Mouse (Mus musculus): ENCODE results near the gene Dtd1.

Gene Dtd1

DNA sequence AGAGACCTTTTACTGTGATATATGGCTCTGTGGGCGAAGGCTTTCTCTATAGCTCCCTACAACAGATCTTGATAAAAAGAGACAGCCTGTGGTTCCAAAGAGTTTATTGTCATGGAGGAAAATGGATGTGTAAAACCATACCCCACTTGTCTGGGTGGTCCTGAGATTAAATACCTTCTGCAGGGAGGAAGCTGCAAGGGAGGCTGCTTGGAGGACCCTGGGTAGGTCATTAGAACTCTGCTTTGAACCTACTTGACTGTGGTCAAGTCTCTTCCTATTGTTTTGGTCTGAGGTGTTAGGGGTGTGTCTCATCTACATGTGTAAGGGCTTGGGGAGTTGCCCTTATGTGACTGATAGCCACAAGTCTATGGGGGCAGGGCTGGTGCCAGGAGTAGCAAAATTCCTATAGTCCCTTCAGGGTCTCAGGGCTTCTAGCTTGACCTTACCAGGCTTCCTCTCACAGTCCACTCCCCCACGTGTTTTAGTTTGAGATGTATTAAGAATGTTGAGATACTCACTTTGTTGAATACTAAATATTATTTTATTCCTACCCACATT, 115.6 kb downstream of the Dtd1 start:
- no peak for DNase-seq (ENCODE audit: low spot score)

DNA sequence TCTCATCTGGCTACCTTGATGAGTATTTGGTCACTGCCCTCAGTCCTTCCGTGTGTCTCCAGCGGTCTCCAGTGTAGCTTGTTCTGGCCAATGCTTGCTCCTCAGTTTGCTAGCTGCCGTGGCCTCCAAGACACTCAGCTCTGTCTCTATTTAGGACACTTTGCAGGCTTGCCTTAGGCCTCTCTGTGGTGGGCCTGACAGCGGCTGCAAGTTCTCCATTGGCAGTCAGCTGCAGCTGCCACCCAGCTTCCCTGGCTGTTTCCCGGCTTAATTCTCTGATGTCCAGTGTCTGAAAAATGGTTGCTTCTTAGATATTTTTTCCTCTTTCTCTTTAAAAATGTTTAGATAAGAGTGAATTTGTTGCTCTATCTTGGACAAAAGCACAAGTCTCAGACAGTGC, 116.6 kb downstream of the Dtd1 start:
- no peak for DNase-seq (ENCODE audit: low spot score)

DNA sequence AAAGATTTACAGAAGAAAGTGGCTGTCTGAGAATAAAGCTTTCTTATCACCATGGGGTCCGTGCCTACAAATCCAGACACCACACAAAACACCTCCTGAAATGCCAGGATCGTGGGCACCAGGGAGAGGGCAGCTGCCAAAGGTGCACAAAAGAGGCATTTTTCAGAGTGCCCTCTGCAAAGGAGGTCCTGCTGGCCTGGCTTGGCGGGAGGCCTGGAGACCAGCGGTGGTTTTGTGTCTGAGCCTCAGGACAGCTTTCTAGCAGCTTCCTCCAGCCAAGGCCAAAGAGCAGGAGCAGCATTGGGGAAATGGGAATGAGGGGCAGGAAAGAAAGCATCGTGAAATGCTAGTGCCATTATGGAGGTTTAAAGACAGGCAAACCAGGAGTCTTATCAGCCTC, 118.6 kb downstream of the Dtd1 start:
- no peak for DNase-seq (ENCODE audit: low spot score)

GRCm38 (mm10) chr2:144719294-144719693, 119.6 kb downstream of the Dtd1 start:
- no peak for DNase-seq (ENCODE audit: low spot score)

DNA sequence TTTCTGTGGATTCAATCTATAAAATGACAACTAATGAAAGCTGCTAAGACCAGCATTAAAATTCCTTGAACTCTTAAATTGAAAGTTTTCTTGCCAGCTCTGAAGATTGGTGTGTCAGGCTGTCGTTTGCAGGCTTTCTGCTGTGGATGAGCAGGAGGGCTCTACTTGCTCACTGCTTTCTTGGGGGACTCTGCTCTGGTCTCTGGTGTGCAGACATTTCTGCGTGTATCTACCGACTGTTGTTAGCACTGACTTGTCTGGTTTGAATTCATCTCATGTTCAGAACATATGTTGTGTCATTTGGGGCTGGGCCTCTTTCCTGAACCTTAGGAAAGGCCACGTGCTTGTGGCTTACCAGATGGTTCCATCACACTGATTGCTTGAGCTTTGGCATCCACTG, 120.0 kb downstream of the Dtd1 start:
- no peak for DNase-seq (ENCODE audit: low spot score)

DNA sequence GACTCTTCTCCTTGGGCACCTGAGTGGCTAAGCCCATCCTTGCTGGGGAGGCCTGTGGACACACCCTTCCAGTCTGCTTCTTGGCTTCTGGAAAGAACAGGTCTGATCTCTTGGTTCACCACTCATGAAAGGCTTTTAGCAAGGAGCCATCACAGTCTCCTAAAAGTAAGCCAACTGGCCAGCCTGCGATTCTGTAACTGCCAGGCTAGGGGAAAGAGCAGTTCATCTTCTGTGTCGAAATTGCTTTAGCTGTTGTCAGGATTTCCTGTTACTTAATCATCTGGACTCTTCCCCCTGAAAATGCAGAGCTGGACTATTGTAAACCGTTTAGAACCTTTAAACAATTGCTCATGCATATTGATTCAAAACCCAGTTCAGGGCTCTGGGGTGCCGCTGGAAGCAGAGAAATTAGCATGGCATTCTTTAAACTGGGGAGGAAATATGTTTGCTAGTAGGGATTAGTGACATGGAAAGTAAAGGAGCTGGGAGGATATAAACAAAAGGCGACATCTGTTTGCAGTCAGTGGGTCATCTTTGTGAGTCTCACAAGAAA, 120.8 kb downstream of the Dtd1 start:
- DNase-seq (ENCODE audit: low spot score): no peak

- peak; percentile 44 for DNase-seq (ENCODE audit: low spot score)
Measured at GRCm38 (mm10) chr2:144724679-144725078, 125.0 kb downstream of the Dtd1 start.

- DNase-seq (ENCODE audit: low spot score): no peak
Measured at GRCm38 (mm10) chr2:144727136-144727535, 127.4 kb downstream of the Dtd1 start.

- DNase-seq (ENCODE audit: low spot score): no peak
Measured at GRCm38 (mm10) chr2:144729776-144730175, 130.1 kb downstream of the Dtd1 start.

DNA sequence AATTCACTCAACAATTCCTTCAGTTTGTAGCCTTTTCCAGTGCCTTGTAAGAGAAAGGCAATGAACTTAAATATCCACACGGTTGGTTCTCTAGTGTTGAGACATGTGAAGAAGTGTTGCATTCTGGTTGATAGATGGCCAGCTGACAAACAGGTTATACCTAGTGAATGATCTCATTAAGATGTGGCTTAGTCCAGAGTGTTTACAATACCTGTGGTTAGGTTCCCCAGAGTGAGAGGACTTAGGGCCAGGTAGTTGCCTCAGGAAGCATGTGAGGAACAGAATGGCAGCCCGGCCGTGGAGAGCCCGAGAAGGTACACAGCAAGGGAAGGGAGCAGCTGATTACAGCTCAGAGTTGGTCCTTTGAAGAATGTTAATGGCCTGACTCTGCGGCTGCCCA, 138.5 kb downstream of the Dtd1 start:
- no peak for DNase-seq (ENCODE audit: low spot score)

DNA sequence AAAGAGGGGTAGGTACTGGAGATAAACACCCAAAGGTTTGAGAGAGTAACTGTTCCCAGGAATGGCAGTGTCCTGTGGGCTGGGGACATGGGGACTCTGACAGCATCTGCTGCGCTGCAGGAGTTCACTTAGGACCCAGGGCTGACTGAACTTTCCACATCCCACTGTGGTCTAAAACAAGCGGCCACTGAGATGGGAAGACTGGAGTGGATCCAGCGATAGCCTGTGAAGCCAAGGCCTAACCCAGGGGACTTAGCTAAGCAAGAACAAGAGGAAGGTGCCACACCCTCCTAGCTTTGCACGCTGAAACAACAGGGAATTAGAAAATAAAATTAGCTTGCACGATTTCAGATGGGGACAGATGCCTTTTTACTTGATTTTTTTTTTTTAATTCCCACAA, 138.9 kb downstream of the Dtd1 start:
- DNase-seq (ENCODE audit: low spot score): no peak

- DNase-seq (ENCODE audit: low spot score): no peak
Measured at GRCm38 (mm10) chr2:144740577-144740997, 140.9 kb downstream of the Dtd1 start.

- DNase-seq (ENCODE audit: low spot score): no peak
Measured at GRCm38 (mm10) chr2:144741973-144742372, 142.3 kb downstream of the Dtd1 start.

DNA sequence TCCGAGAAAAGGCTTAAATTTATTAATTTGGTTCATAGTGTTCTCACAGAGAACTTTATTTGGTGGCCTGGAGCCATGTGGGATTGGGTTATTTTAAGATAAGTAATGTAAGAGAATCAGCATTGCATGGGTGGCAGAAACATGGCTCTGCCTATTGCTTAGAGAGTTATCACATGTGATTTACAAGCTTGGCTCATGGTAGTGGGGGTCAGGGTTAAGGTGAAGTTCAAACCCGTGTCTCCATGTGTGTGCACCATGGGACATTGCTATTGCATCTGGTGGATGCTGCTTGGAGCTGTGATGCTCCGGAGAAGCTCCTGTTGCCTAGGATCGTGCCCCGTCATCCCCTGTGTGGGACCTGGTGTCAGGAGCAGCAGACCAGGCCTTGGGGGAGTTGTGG, 143.6 kb downstream of the Dtd1 start:
- no peak for DNase-seq (ENCODE audit: low spot score)

DNA sequence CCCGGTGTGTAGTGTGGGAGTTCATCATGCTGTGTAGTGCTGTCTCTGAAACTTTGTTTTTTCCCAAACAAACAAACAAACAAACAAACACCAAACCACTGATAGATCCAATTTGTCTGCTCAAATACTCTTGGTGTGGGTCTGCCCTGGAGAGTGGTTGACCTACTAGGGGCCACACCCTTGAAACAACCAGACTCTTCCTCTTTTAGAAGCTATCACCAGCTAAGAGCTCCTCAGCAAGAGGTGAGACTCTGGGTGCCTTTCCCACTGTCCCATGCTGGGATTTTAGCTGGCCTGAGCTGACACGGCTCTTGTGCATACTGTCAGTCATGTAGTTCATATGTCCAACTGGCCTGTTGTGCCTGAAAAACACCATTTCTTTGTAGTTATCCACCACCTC, 145.6 kb downstream of the Dtd1 start:
- no peak for DNase-seq (ENCODE audit: low spot score)

DNA sequence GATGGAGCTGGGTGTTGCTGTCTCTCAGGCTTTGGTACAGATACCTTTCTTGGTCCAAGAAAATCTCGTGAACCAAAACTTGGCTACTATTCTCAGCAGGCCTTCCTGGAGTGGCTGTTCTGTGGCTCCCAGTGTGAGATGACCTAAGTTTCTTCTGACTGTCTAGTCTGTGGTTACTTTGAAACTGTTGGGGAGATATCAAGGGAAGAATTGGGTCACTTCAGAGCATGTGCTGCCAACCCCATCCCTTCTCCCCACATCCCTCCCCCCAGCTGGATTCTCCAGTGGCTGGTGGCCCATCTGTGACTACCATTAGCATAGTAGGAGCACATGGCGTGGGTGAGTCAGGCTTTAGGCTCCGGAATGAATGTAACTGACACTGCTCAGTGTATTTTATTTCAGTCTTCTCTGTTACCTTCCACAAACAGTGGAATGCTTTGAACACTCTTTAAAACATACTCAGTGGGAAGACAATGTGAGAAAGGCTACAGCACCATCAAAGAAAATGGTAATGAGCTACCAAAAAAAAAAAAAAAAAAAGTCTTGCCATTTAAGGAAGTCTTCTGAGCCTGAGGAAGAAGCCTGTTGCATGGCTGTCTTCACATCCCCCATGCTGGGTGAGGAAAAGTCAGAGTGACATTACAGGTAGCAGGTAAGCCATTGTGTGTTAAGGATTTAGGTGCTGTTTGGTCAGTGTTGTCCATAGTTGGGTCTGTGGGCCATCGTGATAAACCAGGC, 146.5 kb downstream of the Dtd1 start:
- no peak for DNase-seq (ENCODE audit: low spot score)

DNA sequence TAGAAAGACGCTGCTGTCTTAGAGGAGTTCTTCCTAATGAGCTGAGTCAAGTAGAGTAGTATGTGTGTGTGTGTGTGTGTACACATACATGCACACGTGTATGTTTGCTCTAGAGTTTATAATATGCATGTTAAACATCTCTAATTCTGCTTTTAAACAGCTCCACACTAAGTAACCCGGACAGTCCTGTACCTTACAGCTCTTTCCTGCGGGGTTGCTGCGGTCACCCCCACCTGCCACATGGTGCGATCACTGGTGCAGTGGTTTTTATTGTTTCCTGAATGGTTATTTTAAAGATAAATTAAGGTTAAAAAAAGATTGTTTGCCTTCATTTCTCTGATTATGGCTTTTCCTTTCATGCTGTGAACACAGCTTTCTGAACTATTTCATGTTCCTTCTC, 153.9 kb downstream of the Dtd1 start:
- DNase-seq (ENCODE audit: low spot score): no peak

GRCm38 (mm10) chr2:144755016-144755415, 155.3 kb downstream of the Dtd1 start:
- DNase-seq (ENCODE audit: low spot score): no peak

DNA sequence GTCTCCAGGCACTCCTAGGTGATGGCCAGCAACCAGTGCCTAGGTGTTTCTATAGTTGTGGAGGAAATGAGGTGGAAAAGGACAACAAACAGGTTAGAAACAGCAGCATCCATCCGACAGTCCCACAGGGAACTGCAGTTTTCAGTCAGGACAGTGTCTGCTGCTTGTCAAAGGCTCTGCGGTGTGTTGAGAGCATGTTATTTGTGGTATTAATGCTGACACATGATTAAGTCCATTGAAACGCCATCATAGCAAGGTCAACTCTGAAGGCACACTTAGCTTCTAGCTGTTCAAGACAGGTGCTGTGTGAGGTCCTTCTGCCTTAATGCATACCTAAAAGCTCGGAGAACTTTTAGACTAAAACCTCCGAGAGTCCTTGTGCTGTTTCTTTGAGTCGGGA, 161.0 kb downstream of the Dtd1 start:
- no peak for DNase-seq (ENCODE audit: low spot score)

DNA sequence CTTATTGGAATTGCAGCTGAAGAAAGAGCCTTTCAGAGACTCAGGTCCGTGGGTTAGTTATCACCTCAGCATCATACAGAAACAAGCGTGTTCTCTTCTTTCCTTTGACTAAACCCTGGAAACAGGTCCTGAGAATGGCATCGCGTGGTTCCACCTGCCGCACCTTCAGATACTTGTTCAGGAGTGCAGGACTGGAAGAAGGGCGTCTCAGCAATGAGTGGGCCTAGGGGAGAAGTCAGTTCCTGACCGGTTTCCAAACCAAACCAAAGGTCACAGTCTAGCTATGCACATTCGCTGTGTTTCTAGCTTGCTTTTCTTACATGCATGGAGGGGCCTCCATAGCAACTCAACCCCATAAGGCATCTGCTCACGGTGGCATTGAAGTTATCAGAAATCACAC, 164.0 kb downstream of the Dtd1 start:
- no peak for DNase-seq (ENCODE audit: low spot score)

DNA sequence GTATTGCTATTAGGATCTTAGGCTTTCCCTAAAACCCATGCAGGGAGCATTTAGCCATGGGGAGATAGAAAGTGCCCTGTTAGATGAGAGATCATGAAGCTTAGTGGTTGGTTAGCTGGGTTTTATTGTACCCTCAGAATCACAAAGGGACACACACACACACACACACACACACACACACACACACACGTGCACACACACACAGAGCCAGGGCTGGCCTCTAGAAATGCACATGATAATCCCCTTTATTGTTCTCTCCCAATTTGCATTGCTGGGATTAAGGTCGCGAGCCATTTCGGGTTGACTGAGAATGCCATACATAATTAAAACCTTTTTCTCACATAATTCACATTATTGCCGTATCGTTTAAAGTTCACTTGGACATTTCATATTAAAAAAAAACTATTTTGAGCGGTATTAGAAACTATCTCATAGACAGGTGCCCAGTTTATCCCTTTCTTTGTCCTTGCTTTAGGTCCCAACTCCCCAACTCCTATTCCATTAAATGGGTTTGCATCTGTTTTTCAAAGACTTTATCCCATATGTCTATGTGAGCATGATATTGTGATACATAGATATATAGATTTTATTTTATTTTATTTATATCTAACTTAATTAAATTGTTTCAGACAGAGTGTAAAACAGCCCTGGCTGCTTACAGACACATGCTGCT, 164.6 kb downstream of the Dtd1 start:
- DNase-seq (ENCODE audit: low spot score): no peak

GRCm38 (mm10) chr2:144765219-144765618, 165.5 kb downstream of the Dtd1 start:
- DNase-seq (ENCODE audit: low spot score): no peak

All from embryo, embryonic 10 days (tissue).